Mouse (Mus musculus): ENCODE results near the gene Slc30a2.

- no peak for TF ChIP-seq POLR2A (IDR thresholded peaks at IDR 0.05; ENCODE audit: borderline replicate concordance, extremely low read depth, low read depth, low read length)
- no peak for TF ChIP-seq CTCF (IDR thresholded peaks at IDR 0.05; ENCODE audit: insufficient read depth, low read length)
Measured at GRCm38 (mm10) chr4:134395142-134395541, 52.2 kb downstream of the Slc30a2 start.
